Mouse (Mus musculus): ENCODE results near the gene Apoc2.

Gene Apoc2

GRCm38 (mm10) chr7:19678901-19679300 is 1.2 kb upstream of the Apoc2 start:
- no peak for DNase-seq (ENCODE audit: low read depth, low spot score)

DNA sequence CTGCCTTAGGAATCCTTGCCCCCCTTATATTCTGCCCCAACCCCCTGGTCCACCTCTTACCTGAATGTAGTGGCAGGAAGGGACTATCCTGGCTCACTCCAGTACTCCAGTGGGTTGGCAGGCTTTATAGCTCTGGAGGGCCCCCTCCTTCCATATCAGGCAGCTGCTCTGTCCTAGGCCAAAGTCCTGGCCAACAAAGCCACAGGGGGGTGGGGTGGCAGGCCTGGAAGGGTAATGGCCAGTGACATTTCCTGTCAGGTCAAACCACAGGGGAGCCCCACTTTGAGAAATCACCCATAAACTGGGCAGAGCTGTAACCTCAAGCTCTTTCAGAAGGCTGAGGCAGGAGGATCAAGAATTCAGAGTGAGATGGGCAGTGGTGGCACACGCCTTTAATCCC is 1.1 kb downstream of the Apoc2 start:
- DNase-seq (ENCODE audit: low read depth, low spot score), result no peak

DNA sequence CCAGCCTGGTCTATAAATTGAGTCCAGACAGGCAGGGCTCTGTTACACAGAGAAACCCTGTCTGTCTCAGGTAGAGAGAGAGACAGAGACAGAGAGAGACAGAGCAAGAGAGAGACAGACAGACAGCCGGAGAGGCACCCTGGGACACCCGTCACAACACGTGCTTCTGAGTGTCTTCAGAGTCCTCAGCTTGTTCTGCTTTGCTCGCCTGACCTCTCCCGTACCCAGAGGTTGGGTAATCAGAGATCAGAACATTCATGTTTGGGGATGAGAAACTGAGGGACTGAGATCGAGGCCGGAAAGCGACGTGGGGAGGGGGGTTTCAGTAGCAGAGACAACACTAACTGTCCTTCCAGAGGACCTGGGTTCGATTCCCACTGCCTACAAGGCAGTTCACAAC is 1.9 kb downstream of the Apoc2 start:
- DNase-seq (ENCODE audit: low read depth, low spot score), result no peak

DNA sequence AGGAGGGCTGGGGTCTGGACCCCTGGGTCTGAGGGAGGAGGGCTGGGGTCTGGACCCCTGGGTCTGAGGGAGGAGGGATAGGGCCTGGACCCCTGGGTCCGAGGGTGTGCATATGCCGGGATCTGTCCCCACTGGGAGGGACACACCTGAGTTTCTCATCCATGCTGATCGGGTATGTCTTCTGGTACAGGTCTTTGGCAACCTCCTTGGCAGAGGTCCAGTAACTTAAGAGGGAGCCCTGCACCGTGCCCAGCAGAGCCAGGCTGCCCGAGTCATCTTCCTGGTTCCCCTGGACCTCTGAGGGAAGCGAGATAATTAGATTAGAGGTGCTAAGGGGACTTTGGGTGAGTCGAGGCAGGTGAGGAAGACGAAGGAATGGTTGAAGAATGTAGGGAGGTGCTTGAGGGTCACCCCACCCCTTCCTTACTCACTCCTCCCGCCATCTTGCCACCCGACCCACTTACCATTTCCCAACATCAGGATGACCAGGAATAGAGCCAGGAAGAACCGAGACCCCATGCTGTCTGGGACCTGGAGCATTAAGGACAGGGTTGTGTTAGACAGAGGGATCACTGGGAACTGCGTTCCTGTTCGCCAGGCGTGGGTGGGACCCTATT is 4.5 kb downstream of the Apoc2 start:
- DNase-seq (ENCODE audit: low read depth, low spot score), result no peak

DNA sequence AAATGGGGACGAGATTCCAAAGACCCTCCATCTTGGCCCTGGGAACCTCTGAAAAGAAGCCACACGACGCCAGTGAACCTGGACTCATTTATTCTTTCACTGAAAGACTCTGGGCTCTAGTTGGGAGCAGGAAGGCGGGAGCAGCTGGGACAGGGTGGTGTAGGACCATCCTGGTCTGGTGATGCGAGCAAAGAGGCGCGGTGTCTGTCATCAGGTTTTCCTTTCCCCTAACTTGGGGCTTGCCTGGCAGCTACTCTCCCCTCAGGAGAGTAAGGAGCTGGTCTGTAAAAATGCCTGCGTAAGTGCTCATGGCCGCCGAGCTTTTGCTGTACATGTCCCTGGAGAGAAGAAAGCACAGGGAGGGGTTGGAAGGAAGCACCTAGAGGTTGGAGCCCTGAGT is 6.2 kb downstream of the Apoc2 start:
- DNase-seq (ENCODE audit: low read depth, low spot score), result no peak

GRCm38 (mm10) chr7:19668947-19669721 is 8.6 kb downstream of the Apoc2 start:
- peak; percentile 96 for DNase-seq (ENCODE audit: low read depth, low spot score)

GRCm38 (mm10) chr7:19667434-19667833 is 10.3 kb downstream of the Apoc2 start:
- DNase-seq (ENCODE audit: low read depth, low spot score), result no peak

DNA sequence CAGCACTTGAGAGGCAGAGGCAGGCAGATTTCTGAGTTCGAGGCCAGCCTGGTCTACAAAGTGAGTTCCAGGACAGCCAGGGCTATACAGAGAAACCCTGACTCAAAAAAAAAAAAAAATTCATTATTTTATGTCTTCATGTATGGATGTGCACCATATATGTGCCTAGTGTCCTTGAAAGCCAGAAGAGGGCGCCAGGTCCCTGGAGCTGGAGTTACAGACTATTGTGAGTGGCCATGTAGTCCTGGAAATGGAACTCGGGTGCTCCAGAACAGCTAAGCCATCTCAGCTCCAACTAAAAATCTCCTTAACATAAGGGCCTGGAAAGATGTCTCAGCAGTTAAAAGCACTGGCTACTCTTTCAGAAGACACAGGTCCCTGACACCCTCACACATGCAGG is 11.0 kb downstream of the Apoc2 start:
- DNase-seq (ENCODE audit: low read depth, low spot score), result peak; percentile 68

DNA sequence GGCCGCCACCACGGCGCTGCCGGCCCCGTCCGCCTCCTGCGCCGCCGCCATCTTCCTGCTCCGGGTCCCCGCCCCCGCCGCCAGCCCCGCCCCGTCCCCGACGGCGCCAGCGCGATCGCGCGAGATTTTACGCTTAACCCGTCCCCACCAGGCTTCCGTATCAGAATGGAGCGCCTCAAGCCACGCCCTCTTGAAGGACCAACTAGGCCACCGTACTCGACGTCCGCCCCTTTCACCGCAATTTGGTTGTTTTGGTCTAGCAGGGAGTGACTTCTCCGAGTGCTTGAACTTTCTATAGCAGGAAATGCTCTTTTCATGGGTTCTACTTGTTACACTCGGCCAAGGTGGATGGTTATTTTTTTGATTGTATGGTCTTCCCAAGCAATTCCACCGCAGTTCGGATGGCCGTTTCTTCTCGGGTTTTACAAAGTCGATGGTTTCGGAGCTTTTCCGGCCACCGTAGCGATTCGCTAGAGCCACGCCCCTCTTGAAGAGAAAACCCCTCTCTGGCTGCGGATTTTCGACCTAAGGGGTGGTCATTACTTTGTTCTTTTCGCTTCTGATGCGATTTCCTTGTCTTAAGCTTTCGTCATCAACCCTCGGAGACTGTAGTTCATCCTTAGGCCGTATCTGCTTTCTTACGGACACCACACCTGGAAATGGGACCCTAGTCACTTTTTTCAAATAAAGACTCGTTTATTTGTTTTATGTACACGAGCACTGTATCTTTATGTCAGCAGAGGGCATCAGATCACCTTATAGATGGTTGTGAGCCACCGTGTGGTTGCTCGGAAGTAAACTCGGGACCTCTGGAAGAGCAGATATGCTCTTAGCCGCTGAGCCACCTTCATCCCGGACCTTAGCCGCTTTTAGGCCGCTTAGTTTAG is 12.5 kb downstream of the Apoc2 start, which contains the start of gene Clptm1:
Gene Clptm1 (minus strand): TSS at position 79 of the 887 bp plus-strand sequence.
- DNase-seq (ENCODE audit: low read depth, low spot score), result peak; percentile 98

GRCm38 (mm10) chr7:19664455-19664954 is 13.2 kb downstream of the Apoc2 start:
- DNase-seq (ENCODE audit: low read depth, low spot score), result no peak

DNA sequence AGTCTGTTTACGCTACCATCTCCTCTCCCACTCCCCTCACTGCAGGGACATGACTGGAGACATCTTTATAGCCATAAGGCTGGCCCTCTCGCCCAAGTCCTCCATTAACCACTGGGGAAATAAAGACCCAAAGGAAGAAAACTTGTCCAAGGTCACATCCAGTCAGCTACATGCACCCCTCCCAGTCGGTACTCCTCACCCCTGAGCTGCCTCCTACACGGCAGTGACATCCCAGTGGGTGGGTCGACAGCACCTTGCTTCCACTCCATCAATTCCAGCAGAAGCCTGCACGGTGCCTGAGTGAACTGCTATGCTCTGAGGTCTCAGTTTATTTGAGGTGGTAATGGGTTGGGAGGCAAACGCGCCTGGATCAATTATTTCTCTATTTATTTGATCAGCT is 13.8 kb downstream of the Apoc2 start:
- DNase-seq (ENCODE audit: low read depth, low spot score), result peak; percentile 44

- DNase-seq (ENCODE audit: low read depth, low spot score), result no peak
Observed at GRCm38 (mm10) chr7:19652614-19653013, 25.1 kb downstream of the Apoc2 start.

- no peak for DNase-seq (ENCODE audit: low read depth, low spot score)
Observed at GRCm38 (mm10) chr7:19651063-19651786, 26.5 kb downstream of the Apoc2 start.

DNA sequence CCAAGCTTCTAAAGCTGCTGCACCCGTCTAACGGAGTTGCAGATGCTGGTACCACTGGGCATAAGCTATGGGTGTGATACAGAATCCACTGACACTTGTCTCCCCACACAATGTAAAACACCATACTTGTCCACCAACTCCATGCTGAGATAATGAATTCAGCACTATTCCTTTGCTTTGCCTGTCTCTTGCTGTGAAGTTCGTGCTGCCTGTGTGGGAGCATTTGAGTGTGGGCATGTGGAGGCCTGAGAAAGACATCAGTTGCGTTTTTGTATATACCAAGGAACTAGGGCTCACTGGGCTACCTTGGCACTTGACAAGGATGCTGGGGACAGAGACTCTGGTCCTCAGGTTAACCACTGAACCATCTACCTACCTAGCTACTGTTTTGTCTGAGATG is 36.5 kb downstream of the Apoc2 start:
- no peak for DNase-seq (ENCODE audit: low read depth, low spot score)

GRCm38 (mm10) chr7:19635074-19635827 is 42.5 kb downstream of the Apoc2 start:
- no peak for DNase-seq (ENCODE audit: low read depth, low spot score)

DNA sequence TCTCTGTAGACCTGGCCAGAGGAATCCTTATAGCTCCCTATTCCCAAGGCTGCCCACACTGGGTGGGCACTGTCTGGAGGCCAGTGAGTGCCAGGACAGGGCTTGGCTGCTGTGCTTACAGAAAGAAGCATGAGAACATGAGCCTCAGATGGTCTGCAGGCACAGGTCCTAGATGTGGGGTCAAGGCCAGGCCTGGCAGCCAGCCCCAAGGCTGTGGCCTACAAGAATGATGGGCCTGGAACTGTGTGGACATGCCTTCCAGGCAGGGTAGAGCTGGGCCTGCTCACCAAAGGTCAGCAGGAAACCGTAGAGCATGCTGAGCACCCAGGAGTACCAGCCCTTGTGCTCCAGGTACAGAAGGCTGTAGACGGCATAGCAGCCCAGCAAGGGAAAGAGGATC is 43.1 kb downstream of the Apoc2 start:
- DNase-seq (ENCODE audit: low read depth, low spot score), result no peak

GRCm38 (mm10) chr7:19633855-19634254 is 43.9 kb downstream of the Apoc2 start:
- DNase-seq (ENCODE audit: low read depth, low spot score), result no peak

GRCm38 (mm10) chr7:19633197-19633596 is 44.5 kb downstream of the Apoc2 start:
- DNase-seq (ENCODE audit: low read depth, low spot score), result no peak

- no peak for DNase-seq (ENCODE audit: low read depth, low spot score)
Observed at GRCm38 (mm10) chr7:19632720-19633119, 45.0 kb downstream of the Apoc2 start.

DNA sequence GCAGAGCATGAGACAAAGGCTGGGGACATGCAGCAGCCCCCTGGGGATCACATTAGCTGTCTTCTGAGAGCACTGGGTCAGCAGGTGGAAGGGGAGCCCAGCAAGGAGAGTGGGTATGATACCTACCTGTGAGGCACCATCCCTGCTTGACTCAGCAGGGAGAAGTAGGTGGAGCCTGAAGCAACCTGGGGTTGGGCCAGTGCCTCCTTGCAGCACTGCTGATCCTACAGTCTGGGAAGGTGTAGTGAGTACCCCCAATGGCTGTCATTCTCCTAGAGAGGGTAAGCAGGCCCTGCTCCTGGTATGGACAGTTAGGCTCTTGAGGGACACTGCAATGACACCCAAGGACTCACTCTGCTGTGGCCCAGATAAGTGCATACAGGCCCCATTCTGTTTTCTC is 45.5 kb downstream of the Apoc2 start:
- no peak for DNase-seq (ENCODE audit: low read depth, low spot score)

GRCm38 (mm10) chr7:19629361-19629734 is 48.4 kb downstream of the Apoc2 start, which contains the start of gene Relb:
Gene Relb (minus strand): TSS chr7:19629438.
- peak; percentile 96 for DNase-seq (ENCODE audit: low read depth, low spot score)
